Mouse (Mus musculus) thymus, postnatal 36 days (tissue): ENCODE measurements at regions not wholly inside any gene's neighbourhood (a gene's known extent, or its start where the extent isn't known, plus 50 kb on each side); places are given as distances from the start of the nearest gene placed in this dataset.
A peak's percentile ranks its signal among the peaks of the same experiment; 100 is the strongest.

Experiments used
- DNase-seq, 2 experiments: peaks; one replicate each; pipeline ENCODE4 v3.0.0; 2022; ENCODE audit warnings: mixed read lengths in 2 of 2

DNA sequence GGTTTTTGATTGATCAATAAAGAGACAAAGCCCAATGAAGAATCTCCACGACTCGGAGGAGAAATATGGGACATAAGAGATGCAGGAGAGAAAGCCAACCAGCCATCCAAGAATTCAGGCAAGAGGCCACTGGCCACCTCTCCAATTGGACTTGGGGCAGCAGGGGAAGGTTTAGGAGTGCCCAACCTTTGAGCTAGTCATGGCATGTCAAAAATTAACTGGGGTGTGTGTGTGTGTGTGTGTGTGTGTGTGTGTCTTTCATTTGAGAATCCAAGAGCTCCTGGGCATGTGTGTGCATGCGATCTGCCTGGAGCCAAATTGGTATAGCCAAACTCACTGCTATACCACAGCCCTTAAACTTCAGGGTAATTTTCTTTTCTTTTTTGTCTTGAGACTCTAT is 51.6 kb upstream of the Cecr2 start:
- DNase-seq: no peak

- no peak for DNase-seq
Measured at GRCm38 (mm10) chr6:120612346-120612745, 53.8 kb upstream of the Cecr2 start.

GRCm38 (mm10) chr6:120609858-120610257 is 56.3 kb upstream of the Cecr2 start:
- DNase-seq: no peak

DNA sequence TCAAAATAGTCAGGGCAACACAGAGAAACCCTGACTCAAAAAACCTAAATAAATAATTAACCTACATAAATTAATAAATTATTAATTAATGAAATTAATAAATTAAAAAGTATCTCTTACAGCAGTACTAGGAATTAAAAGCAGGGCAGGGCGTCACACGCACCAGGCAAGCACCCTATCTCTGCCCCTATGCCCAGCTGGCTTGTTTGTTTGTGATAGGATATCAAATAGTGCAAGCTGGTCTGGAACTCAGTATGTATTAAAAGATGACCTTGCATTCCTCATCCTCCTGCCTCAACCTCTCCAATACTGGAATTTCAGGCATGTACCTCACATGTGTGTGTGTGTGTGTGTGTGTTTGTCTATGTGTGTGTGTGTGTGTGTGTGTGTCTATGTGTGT is 60.7 kb upstream of the Cecr2 start:
- no peak for DNase-seq

DNA sequence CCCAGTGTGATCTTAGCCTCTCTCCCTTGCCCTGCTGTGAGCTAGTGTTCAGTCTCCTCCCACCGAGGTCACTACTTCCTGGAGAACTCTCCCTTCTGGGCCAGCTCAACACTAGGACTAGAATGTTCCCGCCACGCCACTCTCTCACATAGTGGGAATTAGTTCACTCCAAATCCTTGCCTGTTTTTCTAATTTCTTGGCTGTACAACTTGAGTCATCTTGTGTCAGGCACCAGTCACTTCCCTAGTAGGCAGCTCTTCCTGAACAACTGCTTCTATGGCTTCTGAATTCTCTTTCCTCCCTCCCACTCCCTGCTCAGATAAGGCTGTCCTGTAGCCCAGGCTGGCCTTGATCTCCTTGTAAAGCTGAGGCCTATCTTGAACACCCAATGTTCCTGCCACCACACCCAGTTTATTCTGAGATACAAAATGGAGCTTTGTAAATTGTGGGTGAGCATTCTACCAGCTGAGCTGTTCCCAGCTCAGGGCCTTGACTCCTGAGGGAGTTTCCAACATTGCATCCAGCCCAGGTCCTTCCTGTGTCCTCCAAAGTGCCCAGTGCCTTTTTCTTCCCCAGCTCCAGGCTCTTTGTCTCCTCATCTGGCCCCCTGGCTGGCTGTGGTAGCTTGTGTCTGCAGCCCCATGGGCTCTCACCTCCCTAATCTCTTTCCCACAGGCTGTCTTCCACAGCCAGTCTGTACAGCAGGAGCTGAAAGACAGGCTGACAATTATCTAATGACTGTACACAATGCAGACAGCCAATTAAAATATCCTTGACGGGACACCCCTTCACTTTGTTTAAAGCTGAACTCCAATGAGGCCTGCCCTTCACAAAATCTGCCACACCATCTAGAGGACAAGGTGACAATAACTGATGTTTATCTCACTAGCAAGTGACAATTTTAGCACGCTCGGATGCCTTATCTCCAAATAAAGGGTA is 61.9 kb upstream of the Cecr2 start:
- no peak for DNase-seq

GRCm38 (mm10) chr6:120603454-120603853 is 62.7 kb upstream of the Cecr2 start:
- peak; percentile 22 to 23 for DNase-seq

GRCm38 (mm10) chr6:120600376-120600775 is 65.8 kb upstream of the Cecr2 start:
- DNase-seq: no peak

DNA sequence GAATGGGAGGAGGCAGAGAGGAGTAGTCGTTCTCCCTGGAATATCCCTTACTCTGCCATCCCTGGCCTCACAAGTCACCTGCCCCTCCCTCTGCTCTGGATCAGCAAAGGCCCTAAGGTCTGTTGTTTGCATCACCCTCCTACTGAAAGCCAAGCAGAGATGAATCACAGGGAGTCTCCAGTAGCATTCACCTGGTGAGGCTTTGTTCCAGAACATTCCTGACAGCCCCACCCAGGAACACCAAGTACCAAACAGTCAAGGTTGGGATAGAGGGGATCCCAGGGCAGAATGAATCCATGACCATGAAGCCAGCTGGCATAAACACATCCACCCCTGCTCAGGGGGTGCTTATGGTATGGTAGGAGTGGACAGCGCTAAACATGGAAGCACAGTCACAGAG is 67.4 kb upstream of the Hdhd5 start:
- no peak for DNase-seq

DNA sequence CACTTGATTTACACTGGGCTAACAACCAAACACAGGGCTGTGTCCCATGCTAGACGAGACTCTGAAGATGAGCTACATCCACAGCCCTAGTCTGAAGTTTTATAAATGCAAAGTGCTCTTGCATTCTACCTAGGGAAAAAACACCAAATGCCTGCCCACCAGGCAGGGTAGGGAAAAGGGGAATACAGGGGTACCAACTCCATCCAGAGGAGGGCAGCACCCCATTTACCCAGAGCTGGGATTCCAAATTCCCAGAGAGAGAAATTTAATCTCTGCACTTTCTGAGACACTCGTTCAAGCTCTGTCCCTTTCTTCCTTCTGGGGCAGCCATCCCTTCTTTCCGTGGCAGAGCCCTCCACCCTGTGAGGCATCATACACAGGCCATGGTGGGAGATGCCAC is 66.8 kb upstream of the Hdhd5 start:
- DNase-seq: no peak

DNA sequence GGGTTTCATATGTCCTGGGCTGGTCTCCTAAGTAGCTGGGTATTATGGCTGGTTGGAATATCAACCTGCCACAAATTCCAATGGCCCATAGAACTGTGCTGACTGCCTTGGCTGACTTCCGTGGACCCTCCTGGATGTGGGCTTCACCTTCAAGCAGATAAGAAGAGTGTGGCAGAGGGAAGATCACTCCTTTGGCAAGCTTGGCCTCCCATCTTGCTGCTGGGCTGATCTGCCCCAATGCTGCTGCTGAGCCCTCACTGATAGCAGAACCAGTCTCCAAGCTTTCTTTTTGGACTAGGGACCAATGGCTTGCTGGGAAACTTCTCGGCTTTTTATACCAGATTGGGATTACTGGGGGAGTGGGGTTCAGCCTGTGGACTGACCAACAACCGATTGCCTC is 65.6 kb upstream of the Hdhd5 start:
- no peak for DNase-seq

DNA sequence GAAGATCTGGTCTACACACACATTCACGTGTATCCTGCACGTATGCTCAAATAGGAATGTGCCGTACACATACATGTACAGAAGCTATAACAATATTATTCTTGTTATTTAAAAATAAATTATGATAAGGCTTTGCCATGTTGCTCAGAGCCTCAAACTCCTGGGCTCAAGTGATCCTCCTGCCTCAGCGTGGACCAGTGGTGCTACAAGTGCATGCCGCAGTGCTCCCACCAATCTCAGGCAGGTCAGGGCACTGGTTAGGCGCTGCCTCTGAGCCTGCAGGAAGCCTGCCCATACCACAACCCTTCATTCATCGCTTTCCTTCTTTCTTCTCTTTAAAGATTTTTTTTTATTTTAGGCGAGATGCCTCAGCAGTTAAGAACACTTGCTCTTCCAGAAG is 63.3 kb upstream of the Hdhd5 start:
- DNase-seq: no peak

GRCm38 (mm10) chr6:120592705-120593104 is 61.6 kb upstream of the Hdhd5 start:
- DNase-seq: no peak

DNA sequence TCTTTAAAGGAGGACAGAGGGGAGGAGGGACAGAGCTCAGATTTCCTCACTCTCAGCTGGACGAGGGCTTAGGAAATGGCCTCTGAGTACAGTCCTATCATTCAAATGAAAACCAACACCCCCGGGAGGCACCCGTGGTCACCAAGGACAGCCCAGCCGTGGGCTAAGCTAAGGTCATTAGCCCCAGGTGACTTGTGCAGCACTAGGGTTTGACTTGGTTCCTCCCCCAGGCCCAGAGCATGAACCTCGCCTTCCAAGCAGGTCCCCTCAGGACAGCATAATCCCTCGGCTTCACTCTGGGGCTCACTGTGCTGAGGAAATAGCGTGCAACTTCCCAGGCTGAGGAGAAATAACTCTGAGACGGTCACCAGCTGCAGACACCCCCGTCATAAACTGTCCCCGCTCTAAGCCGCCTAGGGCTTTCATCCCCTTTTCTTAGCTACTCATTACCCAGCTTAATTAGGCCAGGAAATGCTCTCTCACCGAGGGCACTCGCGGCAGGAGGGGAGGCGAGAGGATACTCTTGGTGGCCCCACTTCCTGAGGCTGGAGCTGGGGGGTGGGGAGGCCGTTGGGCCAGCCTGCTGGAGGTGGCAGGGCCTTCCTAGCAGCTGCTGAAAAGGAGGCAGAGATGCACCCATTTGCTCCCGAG is 61.0 kb upstream of the Hdhd5 start:
- DNase-seq: no peak

DNA sequence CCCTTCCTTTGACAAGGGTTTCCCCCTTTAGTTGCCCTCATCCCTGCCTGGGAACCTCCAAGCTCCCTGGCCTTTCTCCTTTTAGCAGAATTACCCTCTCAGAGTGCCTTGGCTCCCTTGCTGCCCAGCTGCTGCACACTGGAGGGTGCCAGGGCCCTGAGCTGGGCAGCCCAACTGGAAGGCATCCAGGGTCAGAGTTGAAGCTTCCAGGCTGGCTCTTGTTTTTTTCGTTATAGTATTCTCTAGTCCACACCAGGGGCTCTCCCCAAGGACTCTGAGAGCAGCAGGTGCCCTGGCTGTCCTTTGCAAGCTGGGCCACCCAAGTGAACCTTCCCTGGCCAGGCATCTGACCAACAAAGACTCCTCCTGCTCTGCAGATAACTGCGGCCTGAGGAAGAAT is 59.1 kb upstream of the Hdhd5 start:
- no peak for DNase-seq

DNA sequence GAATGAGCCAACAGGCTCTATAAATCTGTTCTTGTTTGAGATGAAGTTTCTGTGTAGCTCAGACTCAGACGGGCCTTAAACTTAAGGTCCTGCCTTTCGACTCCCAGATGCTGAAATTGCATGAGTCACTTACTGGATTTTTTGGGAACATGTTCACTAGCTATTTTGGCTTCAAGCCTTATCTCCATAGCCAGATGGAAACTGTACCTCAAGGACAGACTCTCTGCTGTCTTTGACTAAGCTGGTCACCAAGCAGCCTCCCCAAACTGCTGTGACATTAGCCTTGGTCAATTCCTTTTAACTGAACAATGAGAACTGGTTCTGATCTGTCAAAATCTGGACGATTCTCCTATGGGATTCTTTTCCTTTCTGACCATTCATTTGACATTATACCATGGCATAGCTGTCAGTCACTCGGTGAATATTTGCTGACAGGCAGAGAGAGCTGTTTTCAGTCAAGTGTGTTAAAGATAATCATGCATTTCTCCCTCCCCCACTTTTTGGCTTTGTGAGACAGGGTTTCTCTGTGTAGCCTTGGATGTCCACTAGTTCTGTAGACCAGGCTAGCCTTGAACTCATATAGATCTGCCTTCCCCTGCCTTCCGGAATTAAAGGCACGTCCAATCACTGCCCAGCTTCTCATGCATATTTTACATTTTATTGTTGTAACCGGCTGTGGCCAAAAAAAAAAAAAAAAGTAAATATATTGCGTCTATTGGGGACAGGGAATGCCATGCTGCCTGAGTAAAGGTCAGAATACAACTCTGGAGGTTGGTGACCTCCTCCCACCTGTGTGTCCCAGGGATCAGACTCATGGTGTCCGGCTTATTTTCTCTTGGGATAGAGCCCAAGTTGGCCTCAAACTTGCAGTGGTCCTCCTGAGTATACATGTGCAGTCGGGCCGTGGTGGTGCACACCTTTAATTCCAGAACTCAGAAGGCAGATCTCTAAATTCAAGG is 57.9 kb upstream of the Hdhd5 start:
- DNase-seq: no peak

- no peak for DNase-seq
Measured at GRCm38 (mm10) chr6:120585941-120586280, 54.8 kb upstream of the Hdhd5 start.

GRCm38 (mm10) chr6:120585118-120585940 is 54.2 kb upstream of the Hdhd5 start:
- peak in 1 of 2 experiments; percentile 23 for DNase-seq

DNA sequence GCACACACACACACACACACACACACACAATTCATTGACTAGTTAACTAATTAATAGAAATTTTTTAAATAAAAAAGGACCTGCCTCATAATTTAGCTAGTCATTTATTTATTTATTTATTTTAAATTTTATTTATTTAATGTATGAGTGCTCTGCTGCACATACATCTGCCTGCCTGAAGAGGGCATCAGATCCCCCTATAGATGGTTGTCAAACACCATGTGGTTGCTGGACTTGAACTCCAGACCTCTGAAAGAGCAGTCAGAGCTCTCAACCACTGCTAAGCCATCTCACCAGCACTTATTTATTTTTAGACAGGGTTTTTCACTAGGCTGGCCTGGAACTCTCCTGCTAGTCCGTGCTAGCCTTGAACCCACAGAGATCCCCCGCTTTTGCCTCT is 50.6 kb upstream of the Hdhd5 start:
- DNase-seq: no peak
